10 mouse cellular contexts compared by ENCODE assay signal in the genomic region with DNA sequence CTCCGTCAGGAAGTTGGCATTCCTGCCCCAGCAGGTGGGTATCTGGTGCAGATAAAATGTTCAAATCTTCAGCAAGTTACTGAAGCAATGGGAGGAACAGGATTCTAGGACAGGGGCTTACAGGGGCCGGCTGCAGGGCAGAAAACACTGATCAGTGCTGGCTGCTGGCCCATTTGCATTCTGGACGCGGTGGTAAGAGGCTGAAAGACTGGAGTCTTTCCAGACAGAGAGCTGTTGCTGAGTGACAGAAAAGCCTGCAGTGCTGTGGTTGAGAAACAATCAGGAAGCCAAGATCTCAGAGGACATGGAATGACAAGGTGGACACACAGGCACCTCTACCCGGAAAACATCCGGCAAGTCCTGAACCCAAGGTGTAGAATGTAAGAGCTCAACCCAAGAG. TPM values are rescaled to one million over a fixed set of nuclear protein-coding genes. Genes with fewer than 3 reads are reported as not detected.
DNase-seq lines count a peak whose midpoint lies in the region; ATAC-seq and TF ChIP-seq lines count a peak whose summit lies in the region.
"Had no signal": no experiment of that assay in that cellular context is flagged by ENCODE, and none has a peak within 500 bp of the region (broad histone marks: within the 10 kb centered on the region; RNA-seq: fewer than 3 reads in every experiment).

No protein-coding gene starts in this region.

- intact Hi-C loops in gastrocnemius, postnatal 14 days (cut with DNase I; ENCODE audit: low total_unique reads) = no loop called here

- no peak overlapping the region for H3K4me2 ChIP-seq in forebrain, embryonic 12.5 days
- H3K4me2 ChIP-seq in lung, postnatal 0 days (replicated peaks; ENCODE audit: low read depth, low read length) = no peak overlapping the region

- H3K4me3 ChIP-seq in forebrain, embryonic 12.5 days (replicated peaks) = no peak overlapping the region
- no peak overlapping the region for H3K4me3 ChIP-seq in lung, postnatal 0 days (ENCODE audit: low read depth, low read length)

- no peaks in the 10 kb centered on the region for H3K9me3 ChIP-seq in forebrain, embryonic 12.5 days
- no peaks in the 10 kb centered on the region for H3K9me3 ChIP-seq in lung, postnatal 0 days (ENCODE audit: low read length)

- 54% methylated on average over 6 of the region's 6 CpGs for WGBS in forebrain, embryonic 12.5 days
- 38% methylated on average over 6 of the region's 6 CpGs for WGBS in lung, postnatal 0 days

- H3K9ac ChIP-seq in forebrain, embryonic 12.5 days = no peak overlapping the region; the same call in 1 of the 2 replicates
- no peak overlapping the region for H3K9ac ChIP-seq in lung, postnatal 0 days (replicated peaks; ENCODE audit: low read depth)

- H3K27ac ChIP-seq in forebrain, embryonic 12.5 days = peak overlapping the region; percentile 67
- no peak overlapping the region for H3K27ac ChIP-seq in lung, postnatal 0 days (ENCODE audit: low read length)
- H3K27ac ChIP-seq: macrophage had no signal

- no peak for TF ChIP-seq EP300 in lung, postnatal 0 days (IDR thresholded peaks at IDR 0.05)

- no peaks in the 10 kb centered on the region for H3K27me3 ChIP-seq in forebrain, embryonic 12.5 days
- H3K27me3 ChIP-seq in lung, postnatal 0 days (replicated peaks; ENCODE audit: insufficient read depth, low read length) = no peaks in the 10 kb centered on the region

- DNase-seq in kidney, postnatal 14 days = peak; percentile 11
- DNase-seq in kidney, adult 11 months = no peak
- peak; percentile 81 for DNase-seq in brain, adult 2 months (ENCODE audit: low read depth, low spot score)
- DNase-seq in lung, postnatal 0 days (ENCODE audit: low spot score) = peak; percentile 27
- no peak for DNase-seq in thymus, postnatal 25 days
- DNase-seq in gastrocnemius, postnatal 14 days = no peak
- no peak for DNase-seq in ovary, postnatal 14 days (ENCODE audit: low spot score)
- DNase-seq: right cerebral cortex, postnatal 14 days had no signal

- H3K36me3 ChIP-seq in forebrain, embryonic 12.5 days (replicated peaks) = peaks cover 39% of the 10 kb centered on the region
- no peaks in the 10 kb centered on the region for H3K36me3 ChIP-seq in lung, postnatal 0 days (ENCODE audit: insufficient read depth, low read length)

- no peak for TF ChIP-seq CTCF in lung, postnatal 0 days (IDR thresholded peaks at IDR 0.05)

- H3K4me1 ChIP-seq in forebrain, embryonic 12.5 days = peaks cover 24% of the 10 kb centered on the region
- H3K4me1 ChIP-seq in lung, postnatal 0 days (ENCODE audit: insufficient read depth, low read depth, low read length) = no peaks in the 10 kb centered on the region

- ATAC-seq in forebrain, embryonic 12.5 days (ENCODE audit: low FRiP score) = no peak
- ATAC-seq in lung, postnatal 0 days = no peak; the same call in 1 of the 2 replicates

RNA-seq across cellular contexts. Expression of a gene that starts 16.6 kb away (rescaled TPM):
- 129 and 140 TPM in 2 replicates for polyA plus RNA-seq in forebrain, embryonic 12.5 days (2016; fragmentation: Nextera tagmentation; extraction: Ambion mirVana)
- polyA plus RNA-seq in lung, postnatal 0 days (2015; fragmentation: Nextera tagmentation; extraction: Ambion mirVana) = 3.2 and 4.4 TPM in 2 replicates
- 1 to 10 TPM; 1.4 to 5.7 TPM for total RNA-seq in gastrocnemius, postnatal 14 days (2021)

RNA-seq across cellular contexts. Expression of a gene that starts 49.9 kb away (rescaled TPM):
- polyA plus RNA-seq in forebrain, embryonic 12.5 days (2016; fragmentation: Nextera tagmentation; extraction: Ambion mirVana) = not detected in 2 replicates
- 0.08 and 0.10 TPM in 2 replicates for polyA plus RNA-seq in lung, postnatal 0 days (2015; fragmentation: Nextera tagmentation; extraction: Ambion mirVana)
- not detected for total RNA-seq in gastrocnemius, postnatal 14 days (2021)
- polyA plus RNA-seq: macrophage had no signal

Comparison
In these comparisons a context has a peak if more than half of its experiments do, and no peak if none do; other contexts are left out.
1. DNase-seq: peak in kidney, postnatal 14 days (single experiment), brain, adult 2 months (single experiment) and lung, postnatal 0 days (single experiment); none in kidney, adult 11 months (single experiment), thymus, postnatal 25 days (single experiment), gastrocnemius, postnatal 14 days (single experiment) and ovary, postnatal 14 days (single experiment).
2. RNA of a gene that starts 16.6 kb away (polyA plus RNA-seq): 129 to 140 TPM in forebrain, embryonic 12.5 days; 3.2 to 4.4 TPM in lung, postnatal 0 days; every median in the first group is over 10 times any median in the second.